Mouse (Mus musculus) small intestine, adult 2 months (tissue): ENCODE data around the gene Parp11.

ENCODE experiments used
- CTCF ChIP-seq: fragments of 200-500 bp; IDR thresholded peaks from 2 replicates; pipeline ENCODE4 v1.5.1; 2012; ENCODE audit warnings: low read depth, mild to moderate bottlenecking, control low read depth, inconsistent platforms, low read length, moderate library complexity, mixed read lengths; ENCODE audit not compliant: insufficient replicate concordance, insufficient read length; ENCODE audit errors: extremely low read depth
- POLR2A ChIP-seq: fragments of 200-500 bp; IDR thresholded peaks from 2 replicates; pipeline ENCODE4 v1.6.1; 2012; ENCODE audit warnings: low read depth, mild to moderate bottlenecking, control low read depth, inconsistent platforms, low read length, moderate library complexity

GRCm38 (mm10) chr6:127431196-127431766 lies 15.4 kb upstream of the Parp11 start:
- TF ChIP-seq POLR2A (no peak), CTCF (no peak)
